Mouse (Mus musculus) frontal cortex, postnatal 36 days (tissue): ENCODE measurements around the gene Htr1d.
A peak's percentile ranks its signal among the peaks of the same experiment; 100 is the strongest.

ENCODE experiments used
- DNase-seq, 2 experiments: peaks; one replicate each; pipeline ENCODE4 v3.0.0; 2022; ENCODE audit warnings: low spot score in 2 of 2

Htr1d gene

GRCm38 (mm10) chr4:136423224-136423623 is at the start of gene Htr1d:
Gene Htr1d (plus strand): TSS chr4:136423524.
- DNase-seq, result no peak

GRCm38 (mm10) chr4:136377001-136377400 is 46.3 kb upstream of the Htr1d start:
- DNase-seq, result no peak

GRCm38 (mm10) chr4:136383052-136383451 is 40.3 kb upstream of the Htr1d start:
- DNase-seq, result no peak

DNA sequence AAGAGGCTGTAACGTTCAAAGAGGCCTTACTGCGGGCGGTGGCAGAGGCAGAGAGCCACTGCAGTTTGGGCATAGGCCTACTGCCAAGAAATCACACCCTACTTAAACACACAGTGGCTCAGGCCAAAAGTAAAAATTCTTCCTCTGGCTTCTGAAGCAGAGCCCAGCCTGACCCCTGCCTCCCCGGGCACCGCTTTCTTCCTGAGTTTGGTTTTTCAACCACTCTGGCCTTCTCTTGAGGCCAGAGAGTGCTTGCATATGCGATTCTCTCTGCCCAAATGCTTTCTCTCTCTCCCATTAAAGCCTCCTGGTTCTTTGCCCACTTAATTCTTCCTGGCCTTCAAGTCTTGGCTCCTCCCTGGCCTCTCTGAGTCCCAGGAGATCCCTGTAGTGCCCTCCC is 39.5 kb upstream of the Htr1d start:
- no peak for DNase-seq

- no peak for DNase-seq
Observed at GRCm38 (mm10) chr4:136387261-136387660, 36.1 kb upstream of the Htr1d start.

- no peak for DNase-seq
Observed at GRCm38 (mm10) chr4:136401806-136402205, 21.5 kb upstream of the Htr1d start.

DNA sequence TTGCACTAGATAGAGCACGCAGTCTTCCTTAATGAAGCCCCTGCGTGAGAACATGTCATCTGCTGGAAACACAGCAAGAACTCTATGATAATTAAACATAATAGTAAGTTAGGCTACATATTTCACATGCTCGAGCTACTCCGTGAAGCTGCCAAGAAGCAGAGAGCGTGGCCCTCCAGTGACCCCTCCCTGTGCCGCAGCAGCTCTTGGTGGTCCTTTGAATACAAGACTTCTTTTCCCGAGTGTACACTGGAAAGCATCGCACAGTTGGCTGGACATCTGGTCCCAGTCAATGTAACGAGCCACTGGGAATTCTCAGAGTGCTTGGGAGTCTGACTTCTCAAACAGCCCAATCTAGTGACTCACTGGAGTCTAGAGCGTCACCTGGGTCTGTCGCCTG is 15.5 kb upstream of the Htr1d start:
- DNase-seq, result no peak

- DNase-seq, result no peak
Observed at GRCm38 (mm10) chr4:136411995-136412765, 11.1 kb upstream of the Htr1d start.

DNA sequence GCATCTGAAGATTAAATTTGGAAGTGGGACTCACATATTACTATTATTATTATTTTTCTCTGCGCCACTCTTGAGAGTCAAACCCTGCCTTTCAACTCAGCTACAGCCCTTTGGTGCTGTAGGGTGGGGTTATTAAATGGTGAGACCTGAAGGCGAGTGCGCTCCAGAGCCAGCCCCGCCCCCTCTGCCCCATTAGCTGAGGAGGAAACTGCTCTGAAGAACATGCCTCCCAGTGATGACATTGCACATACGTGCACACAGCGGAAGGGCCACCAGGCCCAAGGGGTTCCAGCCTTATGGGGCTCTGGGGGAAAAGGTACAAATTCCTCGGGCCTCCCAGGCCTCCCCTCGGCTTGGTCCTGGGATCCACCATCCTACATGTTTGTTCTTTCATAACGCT is 7.8 kb upstream of the Htr1d start:
- no peak for DNase-seq

DNA sequence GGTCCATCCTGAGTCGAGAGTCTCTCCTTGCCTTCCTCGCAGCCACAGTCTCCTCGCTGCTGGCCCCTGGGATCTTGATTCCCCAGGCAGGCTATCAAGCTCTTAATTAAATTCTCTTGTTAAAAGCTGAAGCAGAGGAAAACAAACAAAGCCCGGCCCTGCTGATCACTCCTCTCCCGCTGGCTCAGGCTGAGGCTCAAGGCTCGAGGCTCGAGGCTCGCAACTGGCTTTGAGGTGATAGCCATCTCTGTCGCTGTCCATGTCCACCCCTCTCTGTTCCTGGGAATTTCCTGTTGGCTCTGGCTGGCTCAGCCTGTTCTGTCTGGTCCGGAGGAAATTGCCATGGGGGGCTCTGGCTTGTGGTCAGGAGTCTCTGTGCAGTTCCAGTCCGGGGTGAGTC is 4.4 kb upstream of the Htr1d start:
- DNase-seq, result no peak

DNA sequence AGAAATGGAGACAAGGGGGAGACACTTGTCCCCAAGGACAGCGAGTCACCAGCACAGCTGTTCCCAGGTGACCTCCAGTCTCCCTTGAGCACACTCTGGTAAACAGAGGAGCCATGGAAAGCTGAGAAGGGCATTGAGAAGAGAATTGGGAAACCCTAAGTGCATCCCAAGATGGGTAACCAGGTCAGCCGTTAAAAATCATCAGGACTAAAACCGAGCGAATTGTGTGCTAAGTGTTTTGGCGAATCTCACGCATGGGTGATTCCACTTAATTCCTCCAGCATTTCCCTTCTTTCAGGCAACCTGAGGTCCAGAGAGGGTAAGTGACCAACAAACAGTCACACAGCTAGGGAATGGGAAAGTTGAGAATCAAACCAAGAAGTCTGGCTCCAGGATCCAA is 3.9 kb upstream of the Htr1d start:
- DNase-seq, result no peak

DNA sequence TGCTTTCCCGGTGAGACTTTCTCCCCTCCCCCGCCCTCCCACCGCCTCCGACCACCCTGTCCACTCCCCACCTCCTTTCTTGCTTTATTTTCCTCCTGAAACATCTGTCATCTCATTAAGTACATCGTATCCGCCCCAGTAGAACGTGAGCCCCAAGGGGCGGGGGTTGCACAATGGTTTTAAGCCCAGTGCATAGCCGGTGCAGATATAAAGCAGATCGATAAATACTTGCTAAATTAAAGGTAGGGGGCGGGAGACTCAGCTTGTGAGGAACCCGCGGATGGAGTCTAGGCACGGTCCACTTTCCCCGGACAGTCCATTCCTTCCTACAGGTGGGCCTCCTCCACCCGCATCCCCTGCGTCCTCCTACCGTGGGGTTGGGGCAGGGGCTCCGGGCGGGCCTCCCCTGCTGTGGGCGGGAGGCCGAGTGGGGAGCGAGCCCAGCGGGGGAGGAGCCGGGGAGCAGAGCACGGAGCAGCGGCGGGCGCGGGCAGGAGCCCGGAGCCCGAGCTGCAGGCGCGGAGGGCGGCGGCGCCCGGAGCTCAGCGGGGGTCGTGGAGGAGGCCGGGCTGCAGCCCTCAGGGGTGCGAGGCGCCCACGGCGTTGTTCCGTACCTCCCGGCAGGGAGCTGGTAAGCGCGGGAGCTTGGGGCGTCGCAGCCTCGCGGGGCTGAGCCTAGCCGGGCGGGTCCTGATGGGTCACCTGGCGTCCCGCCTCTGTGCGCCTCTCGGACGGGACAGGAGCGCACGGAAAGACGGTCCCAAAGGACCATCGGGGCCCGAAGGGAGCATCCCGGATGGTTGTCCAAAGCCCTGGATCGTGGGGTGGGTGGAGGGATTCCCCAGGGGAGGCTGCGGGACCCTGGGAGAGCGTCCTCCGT is 1.0 kb downstream of the Htr1d start:
- DNase-seq, result no peak

DNA sequence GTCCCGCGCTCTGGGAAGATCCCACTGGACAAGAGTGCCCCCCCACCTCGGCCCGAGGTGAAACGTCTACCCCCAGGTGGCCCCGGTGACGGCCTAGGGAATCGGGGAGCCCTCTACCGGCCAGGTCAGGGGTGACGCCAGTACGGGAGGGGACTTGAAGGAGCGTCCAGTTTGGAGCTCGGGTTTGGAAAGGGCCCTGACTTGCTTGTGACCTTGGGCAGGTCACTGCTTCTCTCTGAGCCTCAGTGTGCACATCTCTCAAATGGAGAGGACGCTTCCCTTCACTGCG is 1.6 kb downstream of the Htr1d start:
- DNase-seq, result no peak

- no peak for DNase-seq
Observed at GRCm38 (mm10) chr4:136430609-136431375, 7.5 kb downstream of the Htr1d start.

GRCm38 (mm10) chr4:136431376-136431693 is 8.0 kb downstream of the Htr1d start:
- DNase-seq, result peak in 1 of 2 experiments; percentile 38

DNA sequence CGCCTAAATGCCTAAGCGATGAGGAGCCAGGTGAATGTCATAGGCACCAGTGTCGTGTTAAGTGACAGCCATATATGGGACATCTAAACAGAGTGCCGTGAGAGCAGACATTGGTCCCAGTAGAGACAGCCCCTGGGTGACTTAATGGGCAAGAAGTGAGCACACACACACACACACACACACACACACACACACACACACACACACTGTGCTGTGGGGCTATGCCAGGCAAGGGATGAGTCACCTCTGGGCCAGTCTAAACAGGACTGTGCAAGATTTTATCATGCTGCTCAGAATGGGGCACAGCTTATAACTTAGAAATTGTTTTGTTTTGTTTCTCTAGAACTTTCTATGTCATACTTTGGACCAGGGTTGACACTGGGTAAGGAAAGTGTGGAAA is 10.7 kb downstream of the Htr1d start:
- DNase-seq, result no peak

DNA sequence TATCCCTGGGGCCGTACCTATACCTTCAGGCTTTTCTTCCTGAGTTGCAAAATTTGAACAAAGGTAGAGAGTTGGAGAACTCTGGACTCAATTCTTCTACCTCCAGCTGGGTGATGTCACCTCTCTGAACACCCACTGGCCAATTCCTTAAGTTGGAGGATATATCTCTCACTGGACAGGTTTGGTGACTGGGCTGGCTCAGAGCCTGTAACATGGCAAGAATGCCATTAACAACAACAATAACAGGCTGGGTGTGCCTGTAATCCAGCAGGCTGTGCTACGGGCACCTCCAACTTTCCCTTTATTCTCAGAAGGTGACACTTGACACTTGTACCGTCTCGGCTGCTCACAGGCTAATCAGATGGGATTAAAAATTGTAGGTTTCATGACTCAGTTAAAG is 15.8 kb downstream of the Htr1d start:
- no peak for DNase-seq

DNA sequence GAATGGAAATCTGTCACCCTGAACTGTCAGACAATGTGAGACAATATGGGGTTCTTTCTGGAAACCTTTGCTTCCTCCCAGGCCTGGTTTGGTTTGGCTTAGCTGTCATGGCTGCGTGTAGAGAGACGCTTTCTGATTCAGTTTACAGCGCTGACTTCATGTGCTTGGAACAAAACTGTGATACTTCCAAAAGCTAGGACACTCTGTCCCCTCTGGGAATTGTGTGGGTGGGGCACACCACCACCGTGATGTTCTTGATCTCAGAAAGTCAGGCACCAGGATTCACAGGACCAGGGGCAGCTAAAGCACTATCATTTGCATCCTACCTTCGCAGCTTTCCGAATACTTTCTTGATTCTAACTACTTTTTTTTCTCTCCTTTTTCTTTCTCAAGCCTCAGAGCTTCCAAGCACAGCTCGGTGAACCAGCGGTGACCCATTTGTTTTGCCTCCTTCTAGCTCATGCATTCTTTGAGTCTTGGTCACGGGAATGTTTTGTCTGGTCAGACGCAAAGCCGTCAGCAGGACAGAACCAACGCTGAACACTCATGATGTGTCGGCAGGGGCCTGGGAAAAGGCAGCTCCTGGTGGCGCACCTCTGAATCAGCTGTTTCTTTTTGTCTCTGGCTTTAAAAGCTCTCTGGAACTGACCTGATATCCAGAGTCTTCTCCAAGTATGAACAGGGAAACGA is 18.2 kb downstream of the Htr1d start:
- DNase-seq, result no peak

- DNase-seq, result no peak
Observed at GRCm38 (mm10) chr4:136444561-136444960, 21.2 kb downstream of the Htr1d start.

DNA sequence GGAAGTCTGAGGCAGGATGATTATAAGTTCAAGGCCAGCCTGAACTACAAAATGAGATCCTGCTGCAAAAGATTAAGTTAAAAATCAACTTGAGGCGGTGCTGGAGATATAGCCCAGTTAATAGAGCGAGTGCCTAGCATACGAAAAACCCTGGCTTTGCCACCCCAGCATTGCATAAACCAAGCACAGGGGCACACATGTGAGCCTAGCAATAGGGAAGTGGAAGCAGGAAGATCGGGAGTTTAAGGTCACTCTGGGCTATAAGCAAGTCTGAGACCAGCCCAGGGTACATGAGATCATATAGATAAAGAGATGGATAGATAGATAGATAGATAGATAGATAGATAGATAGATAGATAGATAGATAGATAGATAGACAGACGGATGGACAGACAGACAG is 26.5 kb downstream of the Htr1d start:
- no peak for DNase-seq

DNA sequence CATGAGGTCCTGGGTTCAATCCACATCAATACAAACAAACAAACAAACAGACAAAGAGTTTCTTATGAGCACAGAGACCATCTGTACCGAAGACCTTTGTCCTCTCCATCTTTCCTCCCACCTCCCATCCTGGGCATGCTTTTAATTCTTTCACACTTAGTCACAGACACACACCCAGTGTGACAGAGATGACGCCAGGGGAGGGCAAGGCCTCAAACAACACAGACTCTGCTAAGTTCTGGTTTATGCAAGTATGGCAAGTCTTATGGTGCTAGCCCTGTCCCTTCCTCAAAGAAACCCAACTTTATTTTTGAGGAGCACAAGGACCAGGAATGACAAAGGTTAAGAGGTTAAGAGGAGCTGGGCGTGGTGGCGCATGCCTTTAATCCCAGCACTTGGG is 26.9 kb downstream of the Htr1d start:
- no peak for DNase-seq

GRCm38 (mm10) chr4:136451564-136451963 is 28.2 kb downstream of the Htr1d start:
- DNase-seq, result no peak
